Mouse (Mus musculus) liver, embryonic 15.5 days (tissue): Measurements from ENCODE around the gene Dclk1. TPM values are rescaled to one million over a fixed set of nuclear protein-coding genes. Genes with fewer than 3 reads are reported as not detected.
A peak's percentile ranks its signal among the peaks of the same experiment; 100 is the strongest.

ENCODE experiments used
- ATAC-seq: fragments of 200-750 bp; cut with Nextera tagmentation; 2 replicates; pipeline ENCODE4 v1.8.0; 2017; ENCODE audit warnings: moderate number of reproducible peaks, mild to moderate bottlenecking, moderate library complexity; ENCODE audit not compliant: insufficient read depth
- H3K27ac ChIP-seq: fragments of 300-500 bp; sonication (generic); replicated peaks from 2 replicates; pipeline ENCODE4 v1.5.1; 2015; ENCODE audit warnings: mild to moderate bottlenecking, inconsistent platforms
- H3K27me3 ChIP-seq: fragments of 300-500 bp; sonication (generic); 2 replicates; pipeline ENCODE4 v1.6.1; 2015; ENCODE audit warnings: mild to moderate bottlenecking, inconsistent platforms
- H3K36me3 ChIP-seq: fragments of 300-500 bp; sonication (generic); replicated peaks from 2 replicates; pipeline ENCODE4 v1.6.1; 2015; ENCODE audit warnings: moderate library complexity, mild to moderate bottlenecking, inconsistent platforms
- H3K4me1 ChIP-seq: fragments of 300-500 bp; sonication (generic); replicated peaks from 2 replicates; pipeline ENCODE4 v1.6.1; 2015; ENCODE audit warnings: inconsistent platforms
- H3K4me2 ChIP-seq: fragments of 300-500 bp; sonication (generic); 2 replicates; pipeline ENCODE4 v1.6.1; 2015; ENCODE audit warnings: moderate library complexity, mild to moderate bottlenecking, inconsistent platforms
- H3K4me3 ChIP-seq: fragments of 300-500 bp; sonication (generic); replicated peaks from 2 replicates; pipeline ENCODE4 v1.5.1; 2015; ENCODE audit warnings: mild to moderate bottlenecking, inconsistent platforms
- H3K9ac ChIP-seq: fragments of 300-500 bp; sonication (generic); 2 replicates; pipeline ENCODE4 v1.6.1; 2015; ENCODE audit warnings: moderate library complexity, mild to moderate bottlenecking, inconsistent platforms
- H3K9me3 ChIP-seq: fragments of 300-500 bp; sonication (generic); replicated peaks from 2 replicates; pipeline ENCODE4 v1.6.1; 2016; ENCODE audit warnings: inconsistent platforms
- WGBS: fragments of 180-500 bp; shearing (Covaris S2); methylation state at CpG from one replicate; pipeline ENCODE4 v1.1.7; 2015; ENCODE audit warnings: mixed read lengths; ENCODE audit not compliant: insufficient replicate concordance; 5-methylcytosine and 5-hydroxymethylcytosine counted together
- polyA plus RNA-seq: library from polyadenylated mRNA; unstranded; fragments of >200 nt; fragmentation: Nextera tagmentation; extraction: Ambion mirVana; gene quantifications from 2 replicates; pipeline ENCODE4 v1.2.1, GENCODE M21; 2015

The Dclk1 gene
- polyA plus RNA-seq, 1 experiment from 2014 or later = 1.6 TPM

- no peak overlapping the region for H3K9ac ChIP-seq
- no peak overlapping the region for H3K4me2 ChIP-seq
- 17% methylated on average over 3 of the region's 3 CpGs for WGBS
- ATAC-seq = no peak
- H3K9me3 ChIP-seq = no peaks in the 10 kb centered on the region
- H3K4me1 ChIP-seq = no peaks in the 10 kb centered on the region
- no peaks in the 10 kb centered on the region for H3K36me3 ChIP-seq
- no peaks in the 10 kb centered on the region for H3K27me3 ChIP-seq
- H3K4me3 ChIP-seq = no peak overlapping the region
- H3K27ac ChIP-seq = no peak overlapping the region
Measured at GRCm38 (mm10) chr3:55354765-55355164, 112.6 kb downstream of the Dclk1 start.

DNA sequence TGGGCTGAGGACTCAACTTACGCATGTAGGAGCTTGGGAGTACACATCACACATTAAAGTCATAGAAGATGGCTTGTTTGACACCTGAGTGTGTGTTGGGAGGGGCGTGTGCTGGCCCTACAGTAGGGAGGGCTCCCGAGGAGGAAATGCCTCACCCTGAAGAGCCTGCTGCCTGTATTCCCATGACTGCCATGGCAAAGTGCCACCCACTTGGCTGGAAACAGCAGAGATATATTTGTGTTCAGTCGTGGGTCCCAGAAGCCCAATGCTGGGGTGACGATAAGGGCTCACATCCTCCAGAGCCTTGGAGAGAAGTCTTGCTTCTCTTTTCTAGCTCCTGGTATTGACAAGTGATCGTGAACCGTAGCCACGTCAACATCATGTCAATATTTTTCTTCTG, 116.3 kb downstream of the Dclk1 start:
- H3K9me3 ChIP-seq = no peaks in the 10 kb centered on the region
- H3K27ac ChIP-seq = no peak overlapping the region
- no peaks in the 10 kb centered on the region for H3K27me3 ChIP-seq
- 67% methylated on average over 8 of the region's 8 CpGs for WGBS
- H3K36me3 ChIP-seq = no peaks in the 10 kb centered on the region
- no peak overlapping the region for H3K4me3 ChIP-seq
- no peak overlapping the region for H3K4me2 ChIP-seq
- ATAC-seq = no peak
- H3K9ac ChIP-seq = no peak overlapping the region
- H3K4me1 ChIP-seq = no peaks in the 10 kb centered on the region

GRCm38 (mm10) chr3:55360836-55361235, 118.7 kb downstream of the Dclk1 start:
- WGBS = 69% methylated on average over 3 of the region's 3 CpGs
- ATAC-seq = no peak
- H3K4me3 ChIP-seq = no peak overlapping the region
- no peaks in the 10 kb centered on the region for H3K9me3 ChIP-seq
- H3K27ac ChIP-seq = no peak overlapping the region
- H3K4me1 ChIP-seq = no peaks in the 10 kb centered on the region
- no peak overlapping the region for H3K4me2 ChIP-seq
- H3K27me3 ChIP-seq = no peaks in the 10 kb centered on the region
- no peaks in the 10 kb centered on the region for H3K36me3 ChIP-seq
- no peak overlapping the region for H3K9ac ChIP-seq

- Histone ChIP-seq H3K9ac (no peak overlapping the region), H3K27ac (no peak overlapping the region), H3K4me1 (no peaks in the 10 kb centered on the region), H3K36me3 (no peaks in the 10 kb centered on the region), H3K4me3 (no peak overlapping the region), H3K27me3 (no peaks in the 10 kb centered on the region), H3K4me2 (no peak overlapping the region), H3K9me3 (no peaks in the 10 kb centered on the region)
- 66% methylated on average over 8 of the region's 8 CpGs for WGBS
- ATAC-seq = no peak
Measured at GRCm38 (mm10) chr3:55367166-55367565, 125.0 kb downstream of the Dclk1 start.

- Histone ChIP-seq H3K27me3 (no peaks in the 10 kb centered on the region), H3K9me3 (no peaks in the 10 kb centered on the region), H3K36me3 (no peaks in the 10 kb centered on the region), H3K4me1 (no peaks in the 10 kb centered on the region), H3K27ac (no peak overlapping the region), H3K4me3 (no peak overlapping the region), H3K9ac (no peak overlapping the region), H3K4me2 (no peak overlapping the region)
- ATAC-seq = no peak
- 59% methylated on average over 7 of the region's 7 CpGs for WGBS
Measured at GRCm38 (mm10) chr3:55369156-55369555, 127.0 kb downstream of the Dclk1 start.

- 7% methylated on average over 11 of the region's 11 CpGs for WGBS
- no peaks in the 10 kb centered on the region for H3K27me3 ChIP-seq
- no peaks in the 10 kb centered on the region for H3K9me3 ChIP-seq
- peak overlapping the region; percentile 42 for H3K4me2 ChIP-seq
- no peaks in the 10 kb centered on the region for H3K4me1 ChIP-seq
- H3K27ac ChIP-seq = no peak overlapping the region
- ATAC-seq = no peak
- H3K9ac ChIP-seq = no peak overlapping the region
- H3K36me3 ChIP-seq = no peaks in the 10 kb centered on the region
- H3K4me3 ChIP-seq = no peak overlapping the region
Measured at GRCm38 (mm10) chr3:55373689-55374088, 131.5 kb downstream of the Dclk1 start.

DNA sequence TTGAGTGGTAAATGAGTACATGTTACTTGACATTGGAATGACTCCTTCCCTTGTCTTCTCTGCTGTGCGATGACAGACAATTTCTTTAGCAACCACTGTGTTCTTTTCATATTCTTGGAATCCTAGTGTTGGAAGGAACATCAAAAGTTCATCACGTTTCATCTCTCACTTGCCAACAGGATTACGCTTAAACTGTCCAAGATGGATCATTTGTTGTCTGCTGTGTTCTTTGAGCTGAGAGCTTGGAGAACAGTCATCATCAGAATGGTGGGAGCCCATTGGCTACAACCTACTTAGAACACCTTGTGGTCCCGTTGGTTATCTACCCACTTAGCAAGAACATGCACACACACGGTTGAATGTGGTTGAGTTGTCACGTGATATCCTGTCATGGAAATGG, 136.4 kb downstream of the Dclk1 start:
- no peak overlapping the region for H3K4me2 ChIP-seq
- H3K9ac ChIP-seq = no peak overlapping the region
- no peaks in the 10 kb centered on the region for H3K9me3 ChIP-seq
- H3K27me3 ChIP-seq = no peaks in the 10 kb centered on the region
- 59% methylated on average over 6 of the region's 6 CpGs for WGBS
- no peak overlapping the region for H3K27ac ChIP-seq
- H3K4me1 ChIP-seq = no peaks in the 10 kb centered on the region
- ATAC-seq = no peak
- no peaks in the 10 kb centered on the region for H3K36me3 ChIP-seq
- no peak overlapping the region for H3K4me3 ChIP-seq

DNA sequence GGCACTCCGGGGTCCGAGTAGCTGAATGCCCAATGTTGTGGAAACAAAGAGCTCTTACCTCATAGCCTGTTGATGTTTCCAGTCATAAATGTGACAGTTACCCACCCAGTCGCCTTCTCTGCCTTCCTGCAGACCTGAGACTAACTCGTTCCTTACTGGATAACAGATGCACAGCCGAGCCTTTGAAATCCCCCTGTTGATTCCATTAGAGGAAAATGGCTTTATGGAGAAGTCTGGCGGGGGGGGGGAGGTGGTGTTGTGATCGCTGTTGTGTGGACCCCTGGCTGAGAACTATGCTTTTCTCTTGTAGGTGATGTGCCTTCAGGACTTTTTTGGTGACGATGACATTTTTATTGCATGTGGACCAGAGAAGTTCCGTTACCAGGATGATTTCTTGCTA, 138.3 kb downstream of the Dclk1 start:
- Histone ChIP-seq H3K27me3 (no peaks in the 10 kb centered on the region), H3K4me1 (no peaks in the 10 kb centered on the region), H3K9ac (no peak overlapping the region), H3K4me2 (no peak overlapping the region), H3K4me3 (no peak overlapping the region), H3K9me3 (no peaks in the 10 kb centered on the region), H3K36me3 (no peaks in the 10 kb centered on the region), H3K27ac (no peak overlapping the region)
- 53% methylated on average over 9 of the region's 9 CpGs for WGBS
- ATAC-seq = no peak

DNA sequence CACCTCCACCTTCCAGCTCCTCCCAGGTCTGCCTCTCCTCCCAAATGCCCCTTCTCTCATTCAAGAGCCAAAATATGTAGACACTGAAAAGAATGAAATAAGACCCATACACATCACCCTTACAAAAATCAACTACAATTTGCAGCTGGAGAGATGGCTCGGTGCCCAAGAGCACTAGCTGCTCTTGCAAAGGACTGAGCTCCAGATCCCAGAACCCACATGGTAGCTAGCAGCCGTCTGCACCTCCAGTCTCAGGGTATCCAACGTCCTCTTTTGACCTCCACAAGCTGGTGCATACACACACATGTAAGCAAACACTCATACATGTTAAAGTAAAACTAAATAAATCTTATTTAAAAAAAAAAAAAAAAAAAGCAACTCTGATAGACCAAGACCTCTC, 150.4 kb downstream of the Dclk1 start:
- WGBS = 58% methylated on average over 3 of the region's 3 CpGs
- ATAC-seq = no peak

DNA sequence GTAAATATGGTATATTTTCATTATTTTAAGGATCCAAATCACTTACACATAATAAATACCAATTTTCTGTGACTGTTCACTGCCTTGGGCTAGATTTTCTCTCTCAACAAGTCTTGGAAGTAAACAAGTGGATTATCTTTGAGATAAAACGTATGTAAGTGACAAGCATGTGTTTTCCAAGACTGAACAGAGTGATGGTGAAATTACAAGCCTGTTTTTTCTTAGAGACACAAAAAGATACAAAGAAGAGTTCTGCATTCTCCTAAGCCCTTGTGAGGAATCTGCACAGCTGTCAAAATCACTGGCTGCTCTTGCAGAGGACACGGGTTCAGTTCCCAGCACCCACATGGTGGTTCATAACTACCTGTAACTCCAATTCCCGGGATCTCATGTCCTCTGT, 151.4 kb downstream of the Dclk1 start:
- no peaks in the 10 kb centered on the region for H3K27me3 ChIP-seq
- H3K4me2 ChIP-seq = no peak overlapping the region
- H3K4me3 ChIP-seq = no peak overlapping the region
- ATAC-seq = no peak
- H3K9ac ChIP-seq = no peak overlapping the region
- H3K4me1 ChIP-seq = no peaks in the 10 kb centered on the region
- 48% methylated on average over 3 of the region's 3 CpGs for WGBS
- H3K27ac ChIP-seq = no peak overlapping the region
- no peaks in the 10 kb centered on the region for H3K9me3 ChIP-seq
- no peaks in the 10 kb centered on the region for H3K36me3 ChIP-seq

More for the DNA sequence above, 150.4 kb downstream of the Dclk1 start:
- H3K4me3 ChIP-seq = no peak overlapping the region
- H3K27me3 ChIP-seq = no peaks in the 10 kb centered on the region
- H3K27ac ChIP-seq = no peak overlapping the region
- H3K36me3 ChIP-seq = no peaks in the 10 kb centered on the region
- no peak overlapping the region for H3K4me2 ChIP-seq
- no peaks in the 10 kb centered on the region for H3K9me3 ChIP-seq
- no peak overlapping the region for H3K9ac ChIP-seq
- H3K4me1 ChIP-seq = no peaks in the 10 kb centered on the region

GRCm38 (mm10) chr3:55396792-55397191, 154.6 kb downstream of the Dclk1 start:
- WGBS = 60% methylated on average over 2 of the region's 2 CpGs
- H3K9ac ChIP-seq = no peak overlapping the region
- no peak for ATAC-seq
- no peaks in the 10 kb centered on the region for H3K27me3 ChIP-seq
- H3K27ac ChIP-seq = no peak overlapping the region
- H3K4me1 ChIP-seq = no peaks in the 10 kb centered on the region
- H3K4me3 ChIP-seq = no peak overlapping the region
- H3K36me3 ChIP-seq = no peaks in the 10 kb centered on the region
- H3K4me2 ChIP-seq = no peak overlapping the region
- H3K9me3 ChIP-seq = no peaks in the 10 kb centered on the region

GRCm38 (mm10) chr3:55397752-55398693, 155.9 kb downstream of the Dclk1 start:
- Histone ChIP-seq H3K36me3 (no peaks in the 10 kb centered on the region), H3K4me3 (no peak overlapping the region), H3K27me3 (no peaks in the 10 kb centered on the region), H3K27ac (no peak overlapping the region), H3K9me3 (no peaks in the 10 kb centered on the region), H3K4me1 (no peaks in the 10 kb centered on the region), H3K4me2 (no peak overlapping the region), H3K9ac (no peak overlapping the region)
- WGBS = 70% methylated on average over 6 of the region's 6 CpGs
- no peak for ATAC-seq
